Mouse (Mus musculus) spleen, adult 2 months (tissue): ENCODE results near the gene Dhx30.

Experiments used
- CTCF ChIP-seq: fragments of 200-500 bp; IDR thresholded peaks from 2 replicates; pipeline ENCODE4 v1.5.1; 2011; ENCODE audit warnings: mild to moderate bottlenecking, inconsistent platforms; ENCODE audit not compliant: insufficient read depth, insufficient read length, insufficient replicate concordance; ENCODE audit errors: extremely low read depth
- POLR2A ChIP-seq: fragments of 200-500 bp; IDR thresholded peaks from 2 replicates; pipeline ENCODE4 v1.6.1; 2011; ENCODE audit warnings: low read depth, low read length, inconsistent platforms

DNA sequence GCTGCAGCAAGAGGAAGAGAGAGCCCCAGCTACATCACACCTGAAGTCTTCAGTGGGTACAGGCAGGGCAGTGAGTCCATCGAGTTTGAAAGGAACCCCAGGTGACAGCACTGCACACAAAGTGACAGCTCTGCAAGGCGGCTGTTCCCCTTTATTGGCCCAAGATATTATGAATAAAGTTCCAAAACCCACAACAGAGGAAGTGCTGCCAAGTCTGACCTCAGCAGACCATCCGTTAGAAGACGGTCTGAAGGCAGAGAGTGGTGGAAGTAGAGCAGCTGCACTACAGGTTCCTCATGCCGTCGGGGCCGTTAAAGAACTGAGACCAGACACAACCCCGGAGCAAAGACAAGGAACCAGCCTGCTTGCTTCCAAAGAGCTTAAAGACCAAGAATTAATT lies 79.7 kb downstream of the Dhx30 start:
- TF ChIP-seq CTCF (no peak), POLR2A (no peak)
